Mouse (Mus musculus) olfactory bulb, adult 2 months (tissue): ENCODE measurements around the gene Usp40. TPM values are rescaled to one million over a fixed set of nuclear protein-coding genes. Genes with fewer than 3 reads are reported as not detected.

Experiments used
- H3K27ac ChIP-seq: fragments of 200-500 bp; 2 replicates; pipeline ENCODE4 v1.5.1; 2012; ENCODE audit warnings: low read depth, low read length; ENCODE audit not compliant: insufficient read depth
- H3K4me1 ChIP-seq: fragments of 200-500 bp; 2 replicates; pipeline ENCODE4 v1.6.1; 2012; ENCODE audit warnings: low read length; ENCODE audit not compliant: control insufficient read depth, insufficient read depth
- H3K4me3 ChIP-seq: fragments of 200-500 bp; 2 replicates; pipeline ENCODE4 v1.5.1; 2012; ENCODE audit warnings: mild to moderate bottlenecking, low read depth, low read length, moderate library complexity; ENCODE audit not compliant: insufficient read depth
- CTCF ChIP-seq: fragments of 200-500 bp; IDR thresholded peaks from 2 replicates; pipeline ENCODE4 v1.5.1; 2012; ENCODE audit warnings: low read depth, mild to moderate bottlenecking, low read length, moderate library complexity; ENCODE audit not compliant: insufficient read depth
- POLR2A ChIP-seq: fragments of 200-500 bp; IDR thresholded peaks from 2 replicates; pipeline ENCODE4 v1.6.1; 2012; ENCODE audit warnings: mild to moderate bottlenecking, low read depth, low read length, moderate library complexity; ENCODE audit not compliant: insufficient read depth
- WGBS: fragments of 180-500 bp; shearing (Covaris S2); methylation state at CpG from one replicate; pipeline ENCODE4 v1.1.7; 2018; 5-methylcytosine and 5-hydroxymethylcytosine counted together
- polyA plus RNA-seq: library from polyadenylated mRNA; stranded (reverse); fragments of >200 nt; gene quantifications from 2 replicates; pipeline ENCODE4 v1.2.4, GENCODE M21; 2012; ENCODE audit warnings: low replicate concordance; ENCODE audit not compliant: missing spikeins, insufficient read depth, insufficient read length

The Usp40 gene
- polyA plus RNA-seq, 1 experiment = not detected

DNA sequence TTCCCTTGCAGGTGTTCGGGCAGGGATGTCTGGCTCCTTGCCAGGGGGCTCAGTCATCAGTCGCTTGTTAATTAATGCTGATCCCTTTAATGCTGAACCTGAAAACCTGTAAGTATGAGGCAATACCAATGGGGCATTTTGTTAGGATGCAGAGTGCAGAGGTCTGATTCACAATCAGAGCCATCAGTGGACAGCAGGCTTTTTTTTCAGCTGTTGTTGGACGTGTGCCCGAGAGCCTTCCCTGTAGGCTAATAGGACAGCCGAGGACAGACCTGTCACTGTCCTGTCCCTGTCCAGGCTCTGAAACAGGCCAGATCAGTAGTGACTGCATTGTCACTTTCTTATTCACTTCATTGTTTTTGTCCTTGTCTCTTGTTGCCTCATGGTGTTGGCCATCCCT, 78.6 kb downstream of the Usp40 start:
- WGBS = 38% methylated on average over 5 of the region's 5 CpGs
- TF ChIP-seq POLR2A = no peak
- TF ChIP-seq CTCF = no peak
- Histone ChIP-seq H3K27ac (no peak overlapping the region), H3K4me1 (peaks cover 4% of the 10 kb centered on the region), H3K4me3 (no peak overlapping the region)

DNA sequence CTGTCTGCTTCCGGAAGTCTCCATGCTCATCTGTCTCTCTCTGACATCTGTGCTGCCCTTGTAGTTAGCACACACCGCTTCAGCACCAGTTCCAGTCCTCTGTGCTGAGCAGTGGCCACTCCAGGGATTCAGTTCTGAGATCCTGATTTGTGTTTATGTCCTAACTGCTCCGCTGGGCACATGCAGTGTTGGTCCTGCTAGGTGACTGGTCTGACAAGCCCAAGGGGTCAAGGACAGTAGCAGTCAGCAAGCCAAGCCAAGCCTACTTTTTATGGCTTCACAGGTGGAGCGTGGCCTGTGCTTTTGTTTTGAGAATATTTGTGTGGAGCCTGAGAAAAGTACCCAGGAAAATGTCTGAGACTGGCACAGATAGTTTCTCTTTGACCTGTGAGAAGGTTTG, 83.5 kb downstream of the Usp40 start:
- TF ChIP-seq CTCF (no peak), POLR2A (no peak)
- no peak overlapping the region for H3K27ac ChIP-seq
- H3K4me1 ChIP-seq = no peaks in the 10 kb centered on the region
- no peak overlapping the region for H3K4me3 ChIP-seq
- 92% methylated on average over 4 of the region's 4 CpGs for WGBS

DNA sequence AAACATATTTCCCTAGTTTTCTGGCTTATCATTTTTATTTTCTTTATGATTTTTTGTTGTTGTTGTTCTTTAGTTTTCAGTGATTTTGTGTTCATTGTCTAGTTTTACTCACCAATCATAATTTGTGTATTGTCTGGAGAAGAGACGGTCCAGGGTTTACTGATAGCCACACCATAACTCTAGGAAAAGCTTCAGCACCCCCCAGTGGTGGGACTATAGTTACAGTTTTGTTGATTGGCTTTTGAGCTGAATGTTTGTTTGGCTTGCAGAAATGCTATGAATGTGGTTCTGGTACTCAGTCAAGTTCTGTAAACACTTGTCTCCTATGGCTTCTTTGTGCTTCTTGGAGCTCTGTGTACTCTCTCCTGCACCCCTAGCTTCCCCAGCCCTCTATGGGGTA, 85.7 kb downstream of the Usp40 start:
- 12% methylated on average over 1 of the region's 1 CpGs for WGBS
- Histone ChIP-seq H3K27ac (no peak overlapping the region), H3K4me1 (no peaks in the 10 kb centered on the region), H3K4me3 (no peak overlapping the region)
- TF ChIP-seq POLR2A (no peak), CTCF (no peak)

DNA sequence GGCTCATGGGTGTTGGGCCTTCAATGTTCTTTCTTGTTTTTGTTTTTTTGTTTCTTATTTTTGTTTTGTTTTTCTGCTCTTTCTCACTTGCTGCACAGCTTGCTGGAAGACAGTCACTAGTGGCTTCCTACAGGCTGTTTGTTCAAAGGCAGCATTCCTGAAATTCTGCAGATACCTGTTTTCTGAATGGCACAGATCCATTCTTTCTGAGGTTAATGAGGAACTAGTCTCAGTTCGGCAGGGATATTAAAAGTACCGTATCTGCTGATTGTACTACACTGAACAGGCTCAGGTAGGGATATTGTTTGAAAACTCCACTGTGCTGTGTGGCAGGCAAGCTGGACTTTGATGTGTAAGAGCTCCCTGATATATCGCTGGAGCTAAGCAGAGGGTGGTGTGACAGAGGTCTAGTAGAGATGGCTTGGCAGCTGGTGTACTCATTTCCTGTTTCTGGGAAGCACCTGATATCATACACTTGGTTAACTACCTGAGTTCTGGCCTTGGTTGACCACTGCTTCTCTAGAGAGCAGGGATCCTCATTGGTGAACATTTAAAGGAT, 88.2 kb downstream of the Usp40 start:
- TF ChIP-seq CTCF = no peak
- no peak for TF ChIP-seq POLR2A
- Histone ChIP-seq H3K27ac (no peak overlapping the region), H3K4me3 (no peak overlapping the region), H3K4me1 (no peaks in the 10 kb centered on the region)
- WGBS = 87% methylated on average over 3 of the region's 3 CpGs

- Histone ChIP-seq H3K27ac (no peak overlapping the region), H3K4me3 (no peak overlapping the region), H3K4me1 (peaks cover 2% of the 10 kb centered on the region; the same call in 1 of the 2 replicates)
- TF ChIP-seq CTCF = no peak
- TF ChIP-seq POLR2A = no peak
- 83% methylated on average over 2 of the region's 2 CpGs for WGBS
These were observed 90.3 kb downstream of the Usp40 start for GRCm38 (mm10) chr1:87918061-87918460.

DNA sequence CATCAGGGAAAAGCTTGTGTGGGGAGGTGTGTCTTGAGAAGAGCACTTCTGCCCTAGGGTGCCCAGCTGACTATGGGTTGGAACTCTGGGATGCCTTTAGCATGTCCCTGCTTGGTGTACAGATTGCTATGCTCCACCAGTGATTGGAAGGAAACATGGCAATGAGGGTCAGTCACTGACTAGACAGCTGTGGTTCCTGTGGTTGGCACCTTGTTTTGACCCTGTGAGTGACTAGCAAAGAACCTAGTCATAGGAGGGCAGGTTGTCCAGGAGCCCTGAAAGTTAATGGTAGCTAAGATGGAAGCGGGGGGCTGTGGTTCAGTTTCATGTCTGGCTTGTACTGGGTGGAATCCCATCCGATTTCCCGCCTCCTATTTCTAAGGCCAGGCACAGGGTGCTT, 91.0 kb downstream of the Usp40 start:
- WGBS = 96% methylated on average over 3 of the region's 3 CpGs
- TF ChIP-seq CTCF (no peak), POLR2A (no peak)

DNA sequence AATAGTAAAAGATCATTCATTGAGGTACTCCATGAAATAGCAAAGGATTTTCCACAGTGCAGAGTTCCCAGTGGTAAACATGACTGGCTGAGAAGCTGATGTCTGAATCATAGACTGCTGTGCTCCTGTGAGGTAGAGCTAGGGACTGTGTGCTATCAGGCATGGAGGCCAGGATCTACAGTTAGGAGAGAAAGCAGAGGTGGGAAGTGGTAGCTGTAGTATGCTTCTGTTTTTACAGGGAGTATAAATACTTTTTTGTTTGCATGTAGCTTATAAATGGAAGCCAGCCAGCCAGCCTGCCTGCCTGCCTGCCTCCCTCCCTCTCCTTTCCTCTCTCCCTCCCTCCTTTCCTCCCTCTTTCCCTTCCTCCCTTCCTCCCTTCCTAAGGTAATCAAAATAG, 95.0 kb downstream of the Usp40 start:
- Histone ChIP-seq H3K27ac (no peak overlapping the region), H3K4me1 (peaks cover 9% of the 10 kb centered on the region), H3K4me3 (no peak overlapping the region)
- TF ChIP-seq CTCF (no peak), POLR2A (no peak)

More for the DNA sequence above, 91.0 kb downstream of the Usp40 start:
- Histone ChIP-seq H3K27ac (no peak overlapping the region), H3K4me3 (no peak overlapping the region), H3K4me1 (peaks cover 4% of the 10 kb centered on the region; the same call in 1 of the 2 replicates)

GRCm38 (mm10) chr1:87910428-87910827, 97.9 kb downstream of the Usp40 start:
- Histone ChIP-seq H3K4me3 (no peak overlapping the region), H3K4me1 (peaks cover 9% of the 10 kb centered on the region), H3K27ac (no peak overlapping the region)
- TF ChIP-seq CTCF (no peak), POLR2A (no peak)
- 94% methylated on average over 1 of the region's 1 CpGs for WGBS

GRCm38 (mm10) chr1:87909565-87909964, 98.8 kb downstream of the Usp40 start:
- Histone ChIP-seq H3K27ac (no peak overlapping the region), H3K4me3 (no peak overlapping the region), H3K4me1 (peaks cover 9% of the 10 kb centered on the region)
- no peak for TF ChIP-seq POLR2A
- TF ChIP-seq CTCF = no peak

DNA sequence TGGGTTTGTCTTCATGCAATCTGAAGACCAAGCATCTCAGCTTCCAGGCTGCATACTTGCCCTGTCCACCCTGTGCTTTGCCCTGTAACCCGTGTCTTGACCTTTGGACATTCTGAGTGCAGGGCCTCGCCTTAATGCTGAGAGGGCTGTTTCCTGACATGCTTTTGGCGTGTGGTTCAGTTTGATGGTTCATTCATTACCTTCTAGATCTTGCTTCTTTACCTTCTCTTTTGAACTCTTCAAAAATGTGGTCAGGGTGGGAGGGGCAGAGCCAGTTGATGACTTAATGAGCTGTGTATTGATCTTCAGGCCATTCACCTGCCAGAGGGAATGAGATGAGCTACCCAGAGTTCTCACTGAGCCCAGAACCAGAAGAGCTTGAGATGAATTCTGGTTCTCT, 99.6 kb downstream of the Usp40 start:
- TF ChIP-seq CTCF (no peak), POLR2A (no peak)
- Histone ChIP-seq H3K27ac (no peak overlapping the region), H3K4me3 (no peak overlapping the region), H3K4me1 (peaks cover 9% of the 10 kb centered on the region)
- WGBS = 92% methylated on average over 3 of the region's 3 CpGs
